Mouse (Mus musculus): Measurements from ENCODE around the gene Cd9.

Gene Cd9

GRCm38 (mm10) chr6:125471921-125472320 lies 22.7 kb downstream of the Cd9 start:
- DNase-seq: no peak

GRCm38 (mm10) chr6:125471326-125471725 lies 23.3 kb downstream of the Cd9 start:
- DNase-seq: no peak

- DNase-seq: no peak
Measured at GRCm38 (mm10) chr6:125470616-125471015, 24.0 kb downstream of the Cd9 start.

DNA sequence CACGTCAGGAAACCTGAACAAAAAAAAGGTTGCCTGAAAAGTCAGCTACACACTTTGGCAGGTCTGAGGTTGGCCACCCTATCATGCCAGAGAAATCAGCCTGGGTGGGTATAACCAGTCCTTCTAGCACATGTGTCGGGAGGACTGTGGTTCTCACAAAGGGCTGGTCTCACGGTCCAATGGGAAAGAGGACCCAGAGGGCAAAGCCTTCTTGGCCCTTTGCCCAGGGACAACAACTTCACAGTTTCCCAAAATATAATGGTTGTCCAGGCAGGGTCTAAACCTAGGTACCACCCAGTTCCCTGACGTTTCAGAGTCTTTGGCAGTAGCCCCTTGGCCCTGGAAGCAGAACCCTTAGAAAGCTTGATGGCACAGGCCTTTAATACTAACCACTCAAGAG lies 25.4 kb downstream of the Cd9 start:
- no peak for DNase-seq

DNA sequence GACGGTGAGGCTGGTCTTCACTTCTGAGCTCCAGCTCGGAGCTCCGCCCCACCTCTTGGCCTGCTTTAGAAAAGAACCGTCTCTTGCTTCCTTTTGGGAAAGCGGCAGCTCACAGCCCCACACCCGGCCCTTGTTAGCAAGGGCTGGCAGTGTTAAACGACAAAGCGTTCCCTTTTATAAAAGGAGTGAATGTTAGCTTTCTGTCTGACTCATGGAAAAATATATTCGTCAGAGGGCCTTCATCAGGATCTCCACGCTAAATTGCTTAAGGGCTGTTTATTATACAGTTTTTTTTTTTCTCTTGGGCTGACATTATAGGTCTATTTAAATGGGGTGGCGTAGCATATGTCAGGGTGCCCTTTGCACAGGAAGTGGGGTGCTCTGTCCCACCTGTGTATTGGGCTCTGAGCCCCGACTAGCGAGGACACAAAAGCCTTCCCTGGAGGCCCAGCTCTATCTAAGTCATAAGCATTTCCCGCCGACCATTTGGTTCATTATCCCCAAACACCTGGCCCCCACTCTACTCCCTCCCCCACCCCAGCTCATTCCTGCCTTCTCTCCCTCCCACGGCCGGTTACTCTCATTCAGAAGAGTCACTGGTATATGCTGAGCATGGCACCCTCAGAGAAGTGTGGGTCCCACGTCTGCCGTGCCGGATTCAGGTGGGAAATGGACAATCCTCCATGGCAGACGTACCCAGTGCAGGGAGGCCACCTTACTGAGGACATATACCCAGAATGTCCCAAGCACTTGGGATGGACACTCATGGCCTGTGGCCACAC lies 26.2 kb downstream of the Cd9 start:
- no peak for DNase-seq

DNA sequence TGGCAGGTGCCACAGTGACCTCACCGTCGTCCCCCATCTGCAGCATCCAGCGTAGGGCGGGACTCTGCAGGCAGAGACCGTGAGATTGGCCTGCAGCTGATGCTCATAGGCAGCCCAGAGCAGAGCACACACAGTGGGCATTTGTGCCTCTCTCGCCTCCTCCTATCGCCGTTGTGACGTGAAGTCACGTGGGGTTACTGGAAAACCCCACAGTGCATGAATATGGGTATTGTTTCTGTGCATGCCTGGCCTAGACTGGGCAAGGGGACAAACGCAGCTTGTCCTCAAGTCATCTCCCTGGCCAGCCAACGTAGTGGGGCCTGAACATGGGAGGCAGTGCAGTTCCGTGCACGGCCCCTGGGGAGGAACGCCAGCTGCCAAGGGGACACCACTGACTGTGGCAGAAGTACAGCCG lies 27.3 kb downstream of the Cd9 start:
- no peak for DNase-seq

GRCm38 (mm10) chr6:125462312-125462711 lies 32.3 kb downstream of the Cd9 start:
- DNase-seq: no peak

DNA sequence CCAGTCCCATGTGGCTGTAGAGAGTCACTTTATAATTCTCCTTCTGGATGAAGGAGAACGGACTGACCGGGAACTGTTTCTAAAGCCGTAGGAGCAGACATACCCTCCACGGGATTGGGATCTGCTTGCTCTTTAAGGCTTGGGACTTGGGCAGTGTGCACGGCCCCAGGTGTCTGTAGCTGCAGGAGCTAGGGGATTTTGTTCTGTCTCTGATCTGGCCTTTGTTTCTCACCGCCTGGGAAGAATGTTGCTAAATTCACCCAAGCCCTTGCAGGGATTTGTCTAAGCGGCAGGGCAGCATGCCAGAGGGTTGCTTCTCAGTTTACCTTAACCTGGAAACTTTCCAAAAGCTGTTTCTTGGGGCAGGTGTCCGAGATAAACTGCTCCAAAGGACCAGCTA lies 32.8 kb downstream of the Cd9 start:
- no peak for DNase-seq

DNA sequence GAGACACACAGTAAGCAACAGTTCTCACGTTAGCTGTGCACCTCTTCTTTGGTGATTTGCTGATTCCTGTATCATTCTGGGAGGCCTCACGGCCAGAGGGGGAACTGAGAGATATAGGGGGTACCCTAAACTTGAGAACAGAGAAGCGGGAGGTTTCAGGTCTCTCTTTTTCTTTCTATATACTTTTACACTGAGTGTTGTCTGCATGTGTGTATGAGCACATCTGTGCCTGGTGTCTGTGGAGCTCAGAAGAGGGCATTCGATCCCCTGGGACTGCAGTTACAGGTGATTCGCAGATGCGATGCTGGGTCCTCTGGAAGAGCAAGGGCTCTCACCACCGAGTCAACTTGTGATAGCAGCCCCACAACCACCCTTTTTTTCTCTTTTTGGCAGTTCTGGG lies 33.3 kb downstream of the Cd9 start:
- no peak for DNase-seq

- DNase-seq: no peak
Measured at GRCm38 (mm10) chr6:125460589-125460988, 34.0 kb downstream of the Cd9 start.

DNA sequence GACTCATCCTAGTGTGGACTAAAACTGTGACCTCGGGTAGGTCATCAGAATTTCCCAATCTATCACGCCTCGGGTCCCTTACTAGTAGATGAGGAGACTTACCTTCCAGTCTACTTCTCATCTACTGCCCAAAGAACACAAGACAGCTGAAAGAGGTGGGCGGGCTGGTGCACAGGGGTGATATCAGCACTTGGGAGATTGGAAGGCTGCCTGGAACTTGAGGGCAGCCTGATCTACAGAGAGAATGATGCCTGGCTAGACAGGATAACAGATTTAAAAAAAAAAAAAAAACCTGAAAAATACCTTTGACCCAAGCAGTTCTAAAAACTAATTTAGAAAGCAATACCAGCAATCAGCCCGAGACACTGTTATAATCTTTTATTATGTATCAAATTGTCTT lies 34.7 kb downstream of the Cd9 start:
- no peak for DNase-seq

DNA sequence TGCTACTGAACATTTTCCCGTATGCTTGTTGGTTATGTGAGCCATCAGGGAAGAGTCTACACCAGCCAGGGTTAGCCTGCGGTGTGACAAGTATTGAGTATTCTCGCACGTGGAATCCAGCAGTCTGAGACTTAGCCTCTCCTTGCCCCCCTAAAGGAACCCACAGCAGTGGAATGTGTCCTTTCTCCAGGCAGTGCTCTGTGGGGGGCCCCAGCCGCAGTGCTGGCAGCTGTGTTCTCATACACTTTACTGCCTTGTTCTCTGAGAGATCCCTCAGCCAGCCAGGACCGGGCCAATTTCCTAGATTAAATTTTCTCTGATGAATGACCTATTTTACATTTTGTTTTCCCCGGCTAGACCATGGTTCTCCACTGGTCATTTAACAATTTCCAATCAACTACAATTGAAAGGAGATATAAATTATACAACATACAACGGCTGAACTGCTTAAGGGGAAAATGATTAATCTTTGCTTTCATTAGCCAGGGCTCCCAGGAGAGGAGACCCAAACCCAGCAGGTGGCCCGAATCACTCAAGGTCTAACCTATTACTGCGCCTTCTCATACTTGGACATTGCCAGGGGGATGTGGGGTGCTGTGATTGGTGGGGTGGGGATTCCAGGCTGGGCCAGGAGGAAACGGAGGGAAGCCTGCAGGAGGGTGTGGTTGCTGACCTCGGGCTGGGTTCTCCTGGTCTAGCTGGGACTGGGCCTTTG lies 38.6 kb downstream of the Cd9 start:
- no peak for DNase-seq

DNA sequence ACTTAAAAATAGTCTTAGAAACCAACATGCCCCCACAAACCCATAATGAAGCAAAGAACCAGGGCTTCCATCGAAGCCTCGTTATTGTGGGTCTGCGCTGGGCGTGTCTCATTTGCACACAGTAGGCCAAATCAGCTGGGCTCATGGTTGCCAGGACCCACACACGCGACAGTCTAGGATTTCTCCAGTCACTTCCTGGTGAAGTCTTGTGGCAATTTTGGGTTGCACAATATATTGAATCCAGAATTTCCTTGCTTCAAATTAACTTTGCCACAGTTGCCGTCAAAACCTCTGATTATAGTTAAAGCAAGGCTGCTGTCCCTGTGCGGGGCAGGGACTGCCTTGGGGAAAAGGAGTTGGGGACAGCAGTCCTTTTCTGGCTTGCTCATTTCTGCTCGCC lies 39.9 kb downstream of the Cd9 start:
- no peak for DNase-seq

- DNase-seq: no peak
Measured at GRCm38 (mm10) chr6:125454299-125454698, 40.3 kb downstream of the Cd9 start.

GRCm38 (mm10) chr6:125447660-125448059 lies 46.9 kb downstream of the Cd9 start:
- no peak for DNase-seq

GRCm38 (mm10) chr6:125447205-125447604 lies 47.4 kb downstream of the Cd9 start:
- DNase-seq: no peak

GRCm38 (mm10) chr6:125445381-125445780 lies 49.2 kb downstream of the Cd9 start:
- DNase-seq: no peak

DNA sequence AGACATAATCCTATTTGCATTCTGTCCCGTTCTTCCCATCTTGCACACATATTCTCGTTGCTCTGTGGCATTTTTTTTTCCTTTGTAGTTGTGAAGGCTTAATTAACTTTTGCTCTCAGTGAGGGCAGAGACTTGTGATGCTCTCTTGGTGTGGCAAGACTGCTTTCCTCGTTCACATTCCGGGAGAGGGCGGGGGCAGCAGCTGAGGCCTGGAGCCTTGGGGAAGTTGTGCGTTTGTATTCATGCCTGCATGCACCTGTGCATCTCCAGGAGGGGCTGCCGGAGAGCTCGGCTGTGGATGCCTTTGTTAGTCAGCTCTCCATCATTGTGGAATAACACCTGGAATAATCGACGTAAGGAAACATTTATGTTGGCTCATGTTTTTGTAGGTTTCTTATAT lies 52.0 kb downstream of the Cd9 start:
- no peak for DNase-seq

DNA sequence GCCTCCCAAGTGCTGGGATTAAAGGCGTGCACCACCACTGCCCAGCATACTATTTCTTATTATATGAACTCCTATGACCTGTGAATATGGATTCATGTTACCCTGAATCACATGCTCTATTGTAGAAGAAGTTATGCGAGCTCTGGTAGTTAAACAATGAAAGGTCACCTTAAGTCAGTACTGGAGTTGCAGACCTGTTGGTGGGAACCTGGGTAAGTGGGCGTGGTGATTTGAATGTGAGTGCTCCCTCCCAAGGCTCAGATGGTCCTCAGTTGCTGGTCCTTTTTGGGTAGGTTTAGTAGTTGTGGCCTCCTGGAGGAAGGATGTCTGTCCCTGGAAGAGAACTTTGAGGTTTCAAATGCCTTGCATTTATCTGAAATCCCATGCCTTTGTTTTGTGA lies 57.8 kb downstream of the Cd9 start:
- DNase-seq: no peak

DNA sequence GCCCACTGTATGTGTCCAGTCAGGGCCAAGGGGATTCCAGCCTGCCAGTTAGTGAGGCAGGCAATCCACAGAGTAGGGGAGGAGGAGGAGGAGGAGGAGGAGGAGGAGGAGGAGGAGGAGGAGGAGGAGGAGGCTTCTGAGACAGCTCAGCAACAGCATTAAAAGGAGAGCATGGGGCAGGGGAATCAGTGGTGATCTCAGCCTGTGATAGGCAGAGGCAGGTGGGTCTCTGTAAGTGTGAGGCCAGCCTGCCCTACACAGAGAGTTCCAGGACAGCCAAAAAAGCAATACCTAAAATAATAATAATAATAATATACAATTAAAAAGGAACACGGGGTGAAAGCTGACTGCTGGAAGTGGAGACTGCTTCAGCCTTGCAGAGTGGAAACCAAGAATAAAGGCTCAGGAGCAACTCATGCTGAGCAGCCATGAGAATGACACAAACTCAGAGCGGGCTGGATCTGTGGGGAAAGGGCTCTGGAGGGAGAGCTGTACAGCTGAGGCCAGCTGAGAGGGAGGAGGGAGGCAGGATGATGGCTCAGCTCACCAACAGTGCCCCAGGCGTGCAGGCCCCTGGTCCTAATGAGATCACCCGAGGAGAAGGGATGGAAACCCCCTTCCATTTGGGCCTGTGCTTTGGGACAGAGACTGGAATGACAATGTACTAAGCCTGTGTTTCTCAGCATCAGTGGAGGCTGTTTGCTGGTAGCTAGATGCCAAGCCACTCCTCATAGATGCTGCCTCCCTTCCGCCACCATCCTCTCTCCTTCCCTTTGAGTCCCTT lies 59.7 kb downstream of the Cd9 start:
- DNase-seq: no peak

- DNase-seq: no peak
Measured at GRCm38 (mm10) chr6:125433704-125434447, 60.7 kb downstream of the Cd9 start.

- DNase-seq: no peak
Measured at GRCm38 (mm10) chr6:125433257-125433656, 61.3 kb downstream of the Cd9 start.

GRCm38 (mm10) chr6:125432522-125432921 lies 62.1 kb downstream of the Cd9 start:
- no peak for DNase-seq

Data from liver (tissue).